Mouse (Mus musculus) midbrain, embryonic 16.5 days (tissue): ENCODE measurements around the gene Clcnkb. TPM values are rescaled to one million over a fixed set of nuclear protein-coding genes. Genes with fewer than 3 reads are reported as not detected.

Experiments used
- ATAC-seq: fragments of 200-750 bp; cut with Nextera tagmentation; 2 replicates; pipeline ENCODE4 v1.8.0; 2017; ENCODE audit warnings: moderate TSS enrichment
- H3K27ac ChIP-seq: fragments of 300-500 bp; sonication (generic); 2 replicates; pipeline ENCODE4 v1.5.1; 2014; ENCODE audit warnings: mild to moderate bottlenecking, low read length, mixed read lengths
- H3K27me3 ChIP-seq: fragments of 300-500 bp; sonication (generic); 2 replicates; pipeline ENCODE4 v1.6.1; 2014; ENCODE audit warnings: low read depth, low read length, mixed read lengths; ENCODE audit not compliant: control insufficient read depth, insufficient read depth
- H3K36me3 ChIP-seq: fragments of 300-500 bp; sonication (generic); 2 replicates; pipeline ENCODE4 v1.6.1; 2014; ENCODE audit warnings: mild to moderate bottlenecking, low read length, moderate library complexity, mixed read lengths; ENCODE audit not compliant: control insufficient read depth, insufficient read depth
- H3K4me1 ChIP-seq: fragments of 300-500 bp; sonication (generic); 2 replicates; pipeline ENCODE4 v1.6.1; 2014; ENCODE audit warnings: mild to moderate bottlenecking, low read length, mixed read lengths; ENCODE audit not compliant: control insufficient read depth, insufficient read depth
- H3K4me2 ChIP-seq: fragments of 300-500 bp; sonication (generic); 2 replicates; pipeline ENCODE4 v1.6.1; 2014; ENCODE audit warnings: mild to moderate bottlenecking, low read length, mixed read lengths
- H3K4me3 ChIP-seq: fragments of 300-500 bp; sonication (generic); 2 replicates; pipeline ENCODE4 v1.5.1; 2014; ENCODE audit warnings: low read depth, mild to moderate bottlenecking, low read length, moderate library complexity, mixed read lengths
- H3K9ac ChIP-seq: fragments of 300-500 bp; sonication (generic); 2 replicates; pipeline ENCODE4 v1.6.1; 2014; ENCODE audit warnings: low read depth, low read length, mixed read lengths
- H3K9me3 ChIP-seq: fragments of 300-500 bp; sonication (generic); replicated peaks from 2 replicates; pipeline ENCODE4 v1.6.1; 2014; ENCODE audit warnings: mild to moderate bottlenecking, low read length, mixed read lengths; ENCODE audit not compliant: control insufficient read depth, poor library complexity, severe bottlenecking
- WGBS: fragments of 180-500 bp; shearing (Covaris S2); extraction: QIAGEN DNeasy Blood & Tissue Kit; methylation state at CpG from one replicate; pipeline ENCODE4 v1.1.7; 2014; 5-methylcytosine and 5-hydroxymethylcytosine counted together
- polyA plus RNA-seq: library from polyadenylated mRNA; unstranded; fragments of >200 nt; fragmentation: Nextera tagmentation; extraction: Ambion mirVana; gene quantifications from 2 replicates; pipeline ENCODE4 v1.2.1, GENCODE M21; 2015

Gene Clcnkb
- polyA plus RNA-seq, 1 experiment from 2014 or later = not detected

DNA sequence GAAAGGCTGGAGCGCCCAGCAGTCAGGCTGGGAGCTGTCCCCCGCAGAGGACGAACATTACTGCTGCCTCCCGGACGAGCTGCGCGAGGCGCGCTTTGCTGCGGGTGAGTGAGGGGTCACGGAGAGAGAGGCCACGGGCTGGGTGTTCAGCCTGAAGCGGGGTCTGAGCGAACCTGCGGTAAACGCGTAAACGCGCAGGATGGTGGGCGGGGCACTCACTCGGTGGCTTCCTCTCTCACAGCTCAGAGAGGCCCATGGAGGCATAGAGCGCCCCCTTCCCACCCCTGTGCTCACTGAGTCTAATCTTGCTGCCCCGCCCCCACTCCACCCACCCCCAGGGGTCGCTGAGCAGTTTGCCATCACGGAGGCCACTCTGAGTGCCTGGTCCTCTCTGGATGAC lies 33.4 kb downstream of the Clcnkb start:
- 1% methylated on average over 24 of the region's 25 CpGs for WGBS
- H3K4me3 ChIP-seq = peak overlapping the region; percentile 25; the same call in 1 of the 2 replicates
- H3K4me1 ChIP-seq = 0 out of 2 replicates have a peak, but pooled peaks cover 3% of the 10 kb centered on the region
- H3K9ac ChIP-seq = peak overlapping the region; percentile 53; the same call in 1 of the 2 replicates
- 0 out of 2 replicates have a peak, but pooled peaks cover 3% of the 10 kb centered on the region for H3K36me3 ChIP-seq
- ATAC-seq = no peak
- no peak overlapping the region for H3K27ac ChIP-seq
- peak overlapping the region; percentile 49 for H3K4me2 ChIP-seq
- no peaks in the 10 kb centered on the region for H3K9me3 ChIP-seq
- peaks cover 31% of the 10 kb centered on the region for H3K27me3 ChIP-seq

DNA sequence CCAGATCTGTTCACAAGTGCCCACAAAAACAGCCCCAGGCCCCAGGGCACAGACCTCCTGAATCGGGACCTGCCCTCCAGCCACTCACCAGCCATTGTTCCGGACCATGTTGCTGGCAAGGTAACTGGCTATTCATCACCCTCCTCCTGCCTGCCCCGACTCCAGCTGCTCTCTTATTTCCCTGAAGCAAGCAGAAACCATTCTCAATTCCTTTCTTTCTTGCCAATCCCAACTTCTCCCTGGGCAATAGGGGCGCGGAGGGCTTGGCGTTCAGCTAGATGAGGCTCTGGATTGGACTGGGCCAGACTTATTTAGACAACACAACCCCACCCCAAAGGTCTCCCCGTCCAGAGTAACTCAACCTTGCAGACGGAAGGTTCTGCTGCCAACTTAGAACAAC lies 36.1 kb downstream of the Clcnkb start:
- H3K4me3 ChIP-seq = no peak overlapping the region
- no peak overlapping the region for H3K27ac ChIP-seq
- 0 out of 2 replicates have a peak, but pooled peaks cover 3% of the 10 kb centered on the region for H3K4me1 ChIP-seq
- peaks cover 31% of the 10 kb centered on the region for H3K27me3 ChIP-seq
- H3K9ac ChIP-seq = no peak overlapping the region
- no peak for ATAC-seq
- 55% methylated on average over 8 of the region's 8 CpGs for WGBS
- 0 out of 2 replicates have a peak, but pooled peaks cover 3% of the 10 kb centered on the region for H3K36me3 ChIP-seq
- no peaks in the 10 kb centered on the region for H3K9me3 ChIP-seq
- H3K4me2 ChIP-seq = no peak overlapping the region

DNA sequence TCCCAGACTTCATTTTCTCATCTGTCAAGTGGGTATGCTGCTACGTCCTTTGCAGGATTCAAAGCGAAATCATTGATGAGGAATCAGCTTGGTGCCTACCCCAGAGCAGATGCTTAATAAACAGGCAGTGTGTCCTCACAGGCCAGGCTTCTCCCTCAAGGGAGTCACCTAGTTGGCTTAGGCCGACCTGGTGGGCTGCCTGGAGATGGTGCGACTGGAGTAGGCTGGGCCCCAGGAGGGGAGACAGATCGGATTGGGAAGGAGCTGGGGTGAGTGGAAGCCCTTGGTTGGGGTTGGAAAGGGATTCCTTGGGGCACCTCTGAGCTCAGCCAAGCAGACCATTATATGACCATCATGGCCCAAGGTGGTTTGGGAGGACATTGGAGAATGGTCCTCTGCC lies 43.4 kb downstream of the Clcnkb start:
- no peak for ATAC-seq
- WGBS = 95% methylated on average over 5 of the region's 5 CpGs
- Histone ChIP-seq H3K4me3 (no peak overlapping the region), H3K4me1 (peaks cover 3% of the 10 kb centered on the region; the same call in 1 of the 2 replicates), H3K36me3 (no peaks in the 10 kb centered on the region), H3K27me3 (no peaks in the 10 kb centered on the region), H3K4me2 (no peak overlapping the region), H3K9ac (no peak overlapping the region), H3K9me3 (no peaks in the 10 kb centered on the region), H3K27ac (no peak overlapping the region)

DNA sequence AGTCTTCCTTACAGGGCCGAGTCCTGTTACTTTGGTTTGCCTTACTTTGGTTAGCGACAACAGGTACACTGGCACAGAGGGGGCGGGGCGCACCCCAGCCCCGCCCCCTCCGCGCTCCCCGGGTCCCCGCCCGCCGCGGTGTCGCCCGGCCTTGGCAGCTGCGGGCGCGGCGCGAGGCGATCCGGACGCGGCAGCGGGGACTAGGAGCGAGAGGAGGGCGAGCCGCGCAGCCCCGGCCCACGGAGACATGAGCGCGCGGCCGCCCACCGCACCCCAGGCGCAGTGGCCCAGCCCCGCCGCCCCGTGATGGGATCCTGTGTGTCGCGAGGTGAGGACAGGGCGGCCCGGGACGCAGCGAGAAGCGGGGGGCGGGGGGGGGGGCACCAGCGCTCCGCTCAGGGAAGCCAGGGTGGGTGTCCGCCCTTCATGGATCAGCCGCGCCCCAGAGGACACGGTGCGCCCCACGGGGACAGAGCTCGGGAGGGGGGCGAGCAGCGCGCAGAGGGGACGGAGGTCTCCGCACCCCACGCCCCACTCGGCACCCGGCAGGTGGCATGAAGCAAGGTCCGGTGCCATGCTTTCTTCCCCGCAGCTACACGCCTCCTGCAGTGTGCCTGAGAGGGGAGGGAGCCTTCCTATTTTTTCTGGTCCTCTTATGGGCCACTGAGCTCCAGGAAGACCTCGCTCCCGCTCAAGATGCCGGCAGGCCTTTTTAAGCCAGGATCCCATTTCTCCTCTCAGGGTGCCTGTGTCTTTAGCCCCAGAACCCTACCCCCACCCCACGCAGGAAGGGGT lies 47.6 kb downstream of the Clcnkb start, which contains the start of gene Fam131c:
Fam131c (plus strand) TSS at position 224 of the 795 bp plus-strand sequence.
- ATAC-seq = peak; percentile 43; the same call in 1 of the 2 replicates

GRCm38 (mm10) chr4:141365876-141366275 lies 49.9 kb downstream of the Clcnkb start:
- H3K4me2 ChIP-seq = no peak overlapping the region
- no peak overlapping the region for H3K27ac ChIP-seq
- H3K36me3 ChIP-seq = no peaks in the 10 kb centered on the region
- WGBS = 74% methylated on average over 7 of the region's 7 CpGs
- no peaks in the 10 kb centered on the region for H3K9me3 ChIP-seq
- H3K27me3 ChIP-seq = peaks cover 9% of the 10 kb centered on the region
- H3K4me3 ChIP-seq = no peak overlapping the region
- no peak overlapping the region for H3K9ac ChIP-seq
- ATAC-seq = no peak
- peaks cover 3% of the 10 kb centered on the region; the same call in 1 of the 2 replicates for H3K4me1 ChIP-seq

More for the DNA sequence above, 47.6 kb downstream of the Clcnkb start, which contains the start of gene Fam131c:
- no peaks in the 10 kb centered on the region for H3K36me3 ChIP-seq
- H3K27me3 ChIP-seq = peaks cover 9% of the 10 kb centered on the region
- peaks cover 3% of the 10 kb centered on the region; the same call in 1 of the 2 replicates for H3K4me1 ChIP-seq
- peak within 1 kb of the TSS; percentile 86 for H3K4me2 ChIP-seq
- H3K9me3 ChIP-seq = no peaks in the 10 kb centered on the region
- WGBS = under 1% methylated on average over 58 of the region's 71 CpGs
- H3K4me3 ChIP-seq = peak within 1 kb of the TSS; percentile 75
- H3K9ac ChIP-seq = peak within 1 kb of the TSS; percentile 88
- no peak within 1 kb of the TSS for H3K27ac ChIP-seq

DNA sequence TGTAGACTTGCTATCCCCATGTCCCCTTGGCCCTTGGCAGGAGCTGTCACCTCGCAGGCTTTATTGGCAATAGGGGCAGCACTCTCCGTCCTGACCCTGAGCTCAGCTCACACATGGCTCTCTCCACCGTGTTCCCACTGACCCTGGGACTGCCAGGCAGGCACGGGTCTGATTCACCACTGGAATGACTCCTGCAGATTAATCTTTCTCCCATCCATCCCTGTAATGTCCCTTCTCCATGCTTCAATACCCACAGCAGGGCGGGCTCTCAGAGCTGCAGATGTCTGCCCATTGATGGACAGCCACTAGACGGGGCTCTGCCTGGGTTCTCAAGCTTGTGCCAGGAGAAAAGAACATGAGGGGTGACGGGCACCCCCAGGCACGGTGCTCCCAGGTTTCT lies 50.7 kb downstream of the Clcnkb start:
- no peak for ATAC-seq
- Histone ChIP-seq H3K9me3 (no peaks in the 10 kb centered on the region), H3K4me1 (peaks cover 3% of the 10 kb centered on the region; the same call in 1 of the 2 replicates), H3K4me3 (no peak overlapping the region), H3K27ac (no peak overlapping the region), H3K9ac (no peak overlapping the region), H3K27me3 (peaks cover 9% of the 10 kb centered on the region), H3K36me3 (no peaks in the 10 kb centered on the region), H3K4me2 (no peak overlapping the region)
- WGBS = 39% methylated on average over 8 of the region's 8 CpGs

DNA sequence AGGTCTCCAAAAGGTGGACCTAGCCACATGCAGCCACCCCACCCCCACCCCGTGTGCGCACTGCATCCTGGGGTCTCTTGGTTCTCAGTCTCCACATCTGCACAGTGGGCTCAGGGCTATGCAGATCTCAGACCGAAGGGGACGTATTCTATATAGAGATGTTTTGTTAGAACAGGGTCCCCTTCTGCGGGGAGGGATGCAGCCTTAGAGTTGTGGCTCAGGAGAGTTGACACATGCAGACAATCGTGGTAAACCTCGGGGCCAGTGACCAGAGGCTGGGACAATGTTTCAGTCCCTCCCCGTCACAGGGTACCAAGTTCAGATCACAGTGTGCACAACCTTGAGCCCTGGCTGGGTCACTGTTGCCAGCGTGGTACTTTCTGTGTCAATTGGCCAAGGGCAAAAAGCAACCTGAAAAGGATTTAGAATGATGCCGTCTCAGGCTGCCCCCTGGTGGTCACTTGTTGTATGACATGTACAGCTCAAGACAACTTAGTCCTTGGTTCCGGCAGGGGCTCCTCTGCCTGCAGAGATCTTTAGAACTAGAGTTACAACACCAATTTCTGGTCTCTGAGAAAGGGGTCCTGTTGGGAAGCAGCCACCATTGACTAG lies 52.8 kb downstream of the Clcnkb start:
- H3K36me3 ChIP-seq = no peaks in the 10 kb centered on the region
- WGBS = 25% methylated on average over 11 of the region's 11 CpGs
- H3K4me2 ChIP-seq = no peak overlapping the region; the same call in 1 of the 2 replicates
- no peaks in the 10 kb centered on the region for H3K4me1 ChIP-seq
- H3K27me3 ChIP-seq = peaks cover 9% of the 10 kb centered on the region
- no peaks in the 10 kb centered on the region for H3K9me3 ChIP-seq
- H3K9ac ChIP-seq = no peak overlapping the region
- H3K4me3 ChIP-seq = no peak overlapping the region
- no peak overlapping the region for H3K27ac ChIP-seq
- ATAC-seq = peak; percentile 18; the same call in 1 of the 2 replicates

GRCm38 (mm10) chr4:141360846-141361245 lies 55.0 kb downstream of the Clcnkb start:
- H3K9ac ChIP-seq = no peak overlapping the region
- no peaks in the 10 kb centered on the region for H3K36me3 ChIP-seq
- H3K4me1 ChIP-seq = no peaks in the 10 kb centered on the region
- H3K27ac ChIP-seq = no peak overlapping the region
- no peaks in the 10 kb centered on the region for H3K9me3 ChIP-seq
- 27% methylated on average over 7 of the region's 7 CpGs for WGBS
- no peaks in the 10 kb centered on the region for H3K27me3 ChIP-seq
- no peak overlapping the region for H3K4me2 ChIP-seq
- ATAC-seq = no peak
- H3K4me3 ChIP-seq = no peak overlapping the region

DNA sequence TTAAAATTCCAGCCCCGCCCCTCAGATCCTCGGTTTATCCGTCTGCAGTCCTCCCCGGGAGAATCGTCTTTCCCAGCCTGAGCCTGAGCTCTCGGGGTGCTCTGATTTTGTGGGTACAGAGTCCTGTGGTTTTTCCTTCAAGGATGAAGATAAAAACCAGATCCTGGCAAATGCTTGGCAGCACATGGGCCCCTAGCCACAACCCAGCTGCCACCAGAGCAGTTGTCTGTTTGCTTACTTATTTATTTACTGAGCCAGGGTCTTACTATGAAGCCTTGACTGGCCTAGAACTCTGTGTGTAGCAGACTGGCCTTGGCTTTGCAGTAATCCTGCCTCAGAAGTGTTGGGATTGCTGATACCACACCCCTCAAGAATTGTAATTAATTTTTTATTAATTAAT lies 56.6 kb downstream of the Clcnkb start:
- Histone ChIP-seq H3K36me3 (no peaks in the 10 kb centered on the region), H3K4me2 (no peak overlapping the region), H3K9ac (no peak overlapping the region), H3K9me3 (no peaks in the 10 kb centered on the region), H3K4me1 (no peaks in the 10 kb centered on the region), H3K27me3 (no peaks in the 10 kb centered on the region), H3K4me3 (no peak overlapping the region), H3K27ac (no peak overlapping the region)
- no peak for ATAC-seq
- 91% methylated on average over 6 of the region's 6 CpGs for WGBS
